Mouse (Mus musculus) embryo, embryonic 10.5 days (tissue): ENCODE results near the gene Fanca.
A peak's percentile ranks its signal among the peaks of the same experiment; 100 is the strongest.
"Not testable (repeated sequence)": the region's sequence is repeated elsewhere in the genome, so short reads cannot be mapped to it uniquely, and the experiment has no call there.

ENCODE experiments used
- DNase-seq: peaks from one replicate; pipeline ENCODE4 v3.0.0-alpha.2; 2015; ENCODE audit warnings: low spot score

The Fanca gene

DNA sequence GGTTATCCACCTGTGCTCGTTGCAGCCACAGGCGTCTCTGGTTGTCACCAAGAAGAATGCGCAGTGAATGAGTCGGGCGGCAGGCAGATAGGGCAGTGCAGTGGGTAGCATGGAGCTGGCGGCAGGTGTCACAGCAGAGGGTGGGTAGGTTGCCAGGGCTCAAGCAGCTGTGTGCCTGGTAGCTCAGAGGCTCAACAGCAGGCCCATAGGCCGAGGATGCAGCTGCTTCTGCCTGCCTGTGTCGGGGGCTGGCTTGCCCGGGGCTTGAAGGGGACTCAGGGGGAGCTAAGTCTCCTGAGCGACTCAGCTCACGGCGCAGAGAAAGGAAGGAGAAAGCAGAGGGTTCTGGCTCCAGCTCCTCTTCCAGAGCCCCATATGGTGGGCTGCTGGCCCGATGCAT is 85.1 kb downstream of the Fanca start:
- DNase-seq: no peak

DNA sequence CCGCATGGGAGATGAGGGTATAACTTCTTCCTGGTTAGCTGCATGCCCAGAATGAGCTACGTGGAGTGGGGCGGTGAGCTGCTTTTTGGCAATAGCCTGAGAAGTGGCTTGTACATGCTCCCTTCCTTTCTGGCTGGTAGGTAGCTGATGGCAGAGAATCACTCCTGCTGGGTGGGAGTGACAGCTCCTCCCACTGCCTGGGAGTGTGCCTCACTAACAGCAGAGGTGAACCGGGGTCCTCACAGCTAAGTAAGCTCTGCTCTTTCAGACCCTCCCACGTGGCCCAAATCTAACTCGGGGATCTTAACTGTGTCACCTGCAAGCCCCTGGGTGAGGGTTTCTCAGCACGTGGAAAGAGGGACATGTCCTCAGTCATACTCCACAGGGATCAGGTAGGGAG is 85.8 kb downstream of the Fanca start:
- no peak for DNase-seq

DNA sequence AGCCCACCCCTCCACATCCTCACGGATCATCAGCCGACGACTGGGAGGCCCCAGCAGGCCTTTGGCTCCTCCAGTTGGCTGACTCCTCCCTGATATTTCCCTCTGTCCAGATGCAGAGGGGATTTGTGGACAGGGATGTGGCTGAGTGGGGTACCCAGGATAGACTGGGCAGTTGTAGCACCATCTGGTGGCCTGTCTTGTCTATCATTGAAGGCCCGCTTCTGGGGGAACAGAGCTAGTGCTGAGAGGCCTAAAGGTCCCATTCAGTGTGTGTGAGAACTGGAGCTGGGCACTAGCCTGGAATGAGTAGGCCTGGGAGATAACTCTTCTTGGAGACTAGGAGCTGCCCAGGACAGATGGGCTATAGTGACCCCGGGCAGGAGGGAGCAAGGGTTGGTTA is 86.6 kb downstream of the Fanca start:
- no peak for DNase-seq

DNA sequence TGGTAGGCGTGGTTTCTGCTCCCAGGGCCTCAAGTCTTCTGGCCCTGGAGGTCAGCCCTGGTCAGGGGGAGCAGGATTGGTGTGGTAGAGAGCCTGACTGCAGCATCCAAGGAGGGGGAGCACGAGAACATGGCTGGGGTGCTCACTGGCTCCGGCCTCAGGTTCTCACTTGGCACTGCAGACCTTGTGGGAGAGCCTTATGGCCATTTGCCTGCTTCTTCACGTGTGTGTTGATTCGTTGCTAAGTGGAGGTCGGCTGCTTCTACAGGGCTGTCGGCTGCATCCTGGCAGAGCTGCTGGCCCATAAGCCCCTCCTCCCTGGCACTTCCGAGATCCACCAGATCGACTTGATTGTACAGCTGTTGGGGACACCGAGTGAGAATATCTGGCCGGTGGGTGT is 88.0 kb downstream of the Fanca start:
- DNase-seq: not testable (repeated sequence)

DNA sequence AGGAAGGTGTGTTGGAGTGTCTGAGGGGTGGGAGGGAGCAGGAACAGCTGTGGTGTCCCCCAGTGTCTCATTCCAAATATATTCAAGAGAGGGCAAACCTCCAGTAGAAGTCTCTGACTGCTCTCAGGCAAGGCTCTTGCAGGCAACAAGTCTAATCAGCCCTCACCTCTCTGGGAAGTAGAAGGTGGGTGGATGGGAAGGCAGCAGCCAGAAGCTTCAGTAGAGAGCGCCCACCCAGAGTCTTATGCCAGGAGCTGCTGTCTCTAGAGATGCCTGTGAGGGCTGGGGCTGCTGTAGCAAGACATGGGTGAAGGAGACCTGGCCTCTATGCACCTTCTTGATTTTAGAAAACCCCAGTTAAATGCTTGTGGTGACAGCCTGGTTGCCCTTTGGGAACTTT is 90.0 kb downstream of the Fanca start:
- DNase-seq: no peak

DNA sequence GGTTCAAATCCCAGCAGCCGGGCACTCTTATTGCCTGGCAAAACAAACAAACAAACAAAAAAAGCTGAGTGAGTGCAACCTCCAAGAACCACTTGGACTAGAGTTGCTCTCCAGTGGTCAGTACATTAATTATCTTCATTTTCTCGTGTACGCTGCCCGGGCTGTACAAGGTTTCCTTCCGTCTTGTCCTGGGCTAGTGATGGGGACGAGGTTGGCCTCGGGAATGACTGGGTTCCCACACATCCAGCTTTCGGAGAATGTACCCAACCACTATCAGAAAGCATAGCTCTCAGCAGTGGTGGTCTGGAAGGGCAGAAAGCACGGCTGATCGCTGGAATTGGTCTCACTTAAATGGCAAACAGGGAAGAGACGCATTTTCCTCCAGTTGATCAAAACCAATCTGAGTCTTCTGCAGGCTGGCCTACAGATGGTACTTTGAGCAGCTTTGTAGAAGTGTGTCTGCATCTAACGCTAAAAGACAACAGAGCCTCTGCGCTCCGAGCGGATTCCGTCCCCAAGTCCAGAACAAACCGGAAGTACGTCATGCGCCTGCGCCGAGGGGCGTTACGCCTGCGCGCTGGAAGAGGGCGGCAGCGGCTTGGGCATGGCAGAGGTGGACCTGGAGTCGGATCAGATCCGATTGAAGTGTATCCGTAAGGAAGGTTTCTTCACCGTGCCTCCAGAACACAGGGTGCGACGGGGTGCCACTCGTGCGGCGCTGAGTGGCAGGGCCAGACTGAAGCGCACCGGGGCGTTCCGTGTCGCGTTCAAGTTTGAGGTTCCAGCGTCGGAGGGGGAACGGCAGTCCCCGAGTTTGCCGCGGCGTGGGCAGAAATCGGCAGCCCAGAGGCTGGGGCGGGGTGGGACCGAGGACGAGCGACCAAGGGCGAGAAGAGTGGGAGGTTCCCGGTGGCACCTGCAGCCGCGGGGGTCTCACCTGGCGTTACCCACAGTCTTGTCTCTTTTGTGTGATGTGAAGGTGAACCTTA is 93.8 kb downstream of the Fanca start, which contains the start of gene Cdk10:
Gene Cdk10, plus strand, starts transcription at position 565 of the 989 bp plus-strand sequence.
- DNase-seq: peak; percentile 96

DNA sequence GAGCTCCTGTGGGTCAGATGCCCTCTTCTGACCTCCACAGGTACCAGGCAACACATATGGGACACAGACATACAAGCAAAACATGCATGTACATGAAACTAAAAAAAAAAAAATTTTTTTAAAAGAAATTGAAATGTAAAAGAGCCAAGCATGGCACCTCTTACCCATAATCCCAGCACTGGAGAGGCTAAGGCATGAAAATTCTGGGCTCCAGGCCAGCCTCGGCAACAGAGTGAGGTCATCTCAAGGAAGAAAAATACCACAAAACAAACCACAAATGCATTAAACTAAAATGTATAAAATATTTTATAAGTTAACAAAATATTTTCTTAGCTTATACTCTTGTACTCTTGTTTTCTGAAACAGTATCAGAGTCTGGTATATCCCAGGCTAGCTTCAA is 97.5 kb downstream of the Fanca start:
- DNase-seq: no peak
